Mouse (Mus musculus): ENCODE measurements around the gene Acrbp. TPM values are rescaled to one million over a fixed set of nuclear protein-coding genes. Genes with fewer than 3 reads are reported as not detected.

The Acrbp gene
- polyA plus RNA-seq, 1 experiment from 2014 or later: 12.9 TPM

DNA sequence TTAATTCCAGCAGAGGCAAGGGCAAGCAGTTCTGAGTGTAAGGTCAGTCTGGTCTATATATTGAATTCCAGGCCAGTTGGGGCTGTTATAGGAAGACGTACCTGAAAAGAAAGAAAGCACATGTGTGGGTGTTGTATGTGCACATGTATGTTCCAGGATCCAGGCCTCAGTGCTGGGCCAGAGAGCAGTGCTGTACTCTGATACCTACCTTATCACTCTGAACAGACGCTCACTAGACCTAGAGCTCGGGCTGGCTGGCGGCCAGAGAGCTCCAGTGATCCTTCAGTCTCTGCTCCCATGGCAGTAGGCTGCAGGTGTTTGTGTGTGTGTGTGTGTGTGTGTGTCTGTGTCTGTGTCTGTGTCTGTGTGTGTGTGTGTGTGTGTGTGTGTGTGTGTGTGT lies 54.7 kb downstream of the Acrbp start:
- Histone ChIP-seq H3K4me1 (replicated peaks; ENCODE audit: control insufficient read depth, insufficient read depth, low read length) (peaks cover 12% of the 10 kb centered on the region), H3K4me2 (ENCODE audit: low read depth, low read length) (no peak overlapping the region), H3K36me3 (ENCODE audit: control insufficient read depth, insufficient read depth, low read length) (peaks cover 81% of the 10 kb centered on the region), H3K9me3 (ENCODE audit: control insufficient read depth, low read length) (no peaks in the 10 kb centered on the region), H3K27me3 (ENCODE audit: control insufficient read depth, insufficient read depth, low read depth, low read length) (no peaks in the 10 kb centered on the region), H3K4me3 (ENCODE audit: low read length) (no peak overlapping the region), H3K9ac (ENCODE audit: low read length) (no peak overlapping the region), H3K27ac (ENCODE audit: low read length) (no peak overlapping the region)
- 81% methylated on average over 4 of the region's 4 CpGs for WGBS
- ATAC-seq (ENCODE audit: low read depth): no peak; the same call in 1 of the 2 replicates

DNA sequence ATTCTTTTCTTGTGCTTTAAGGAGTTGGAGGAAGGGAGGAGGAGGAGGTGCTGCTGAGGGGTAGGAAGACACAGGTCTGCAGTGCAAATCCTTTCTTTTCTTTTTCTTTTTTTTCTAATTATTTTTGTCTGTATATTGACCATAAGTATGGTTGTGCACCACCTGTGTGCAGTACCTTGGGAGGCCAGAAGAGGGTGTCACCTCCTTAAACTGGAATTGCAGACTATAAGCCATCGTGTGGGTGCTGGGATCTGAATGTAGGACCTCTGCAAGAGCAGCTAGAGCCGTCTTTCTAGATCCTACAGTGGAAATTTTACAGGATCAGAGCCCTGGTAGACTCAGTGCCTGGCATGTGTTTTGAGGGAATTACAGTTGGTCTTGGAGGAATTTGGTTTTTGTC lies 58.2 kb downstream of the Acrbp start:
- 97% methylated on average over 2 of the region's 2 CpGs for WGBS
- no peak overlapping the region for H3K27ac ChIP-seq (ENCODE audit: low read length)
- no peaks in the 10 kb centered on the region for H3K9me3 ChIP-seq (ENCODE audit: control insufficient read depth, low read length)
- H3K27me3 ChIP-seq (ENCODE audit: control insufficient read depth, insufficient read depth, low read depth, low read length): no peaks in the 10 kb centered on the region
- H3K4me3 ChIP-seq (ENCODE audit: low read length): no peak overlapping the region
- H3K4me2 ChIP-seq (ENCODE audit: low read depth, low read length): no peak overlapping the region
- peaks cover 91% of the 10 kb centered on the region for H3K36me3 ChIP-seq (ENCODE audit: control insufficient read depth, insufficient read depth, low read length)
- no peak for ATAC-seq (ENCODE audit: low read depth)
- H3K9ac ChIP-seq (ENCODE audit: low read length): no peak overlapping the region
- no peaks in the 10 kb centered on the region for H3K4me1 ChIP-seq (replicated peaks; ENCODE audit: control insufficient read depth, insufficient read depth, low read length)

DNA sequence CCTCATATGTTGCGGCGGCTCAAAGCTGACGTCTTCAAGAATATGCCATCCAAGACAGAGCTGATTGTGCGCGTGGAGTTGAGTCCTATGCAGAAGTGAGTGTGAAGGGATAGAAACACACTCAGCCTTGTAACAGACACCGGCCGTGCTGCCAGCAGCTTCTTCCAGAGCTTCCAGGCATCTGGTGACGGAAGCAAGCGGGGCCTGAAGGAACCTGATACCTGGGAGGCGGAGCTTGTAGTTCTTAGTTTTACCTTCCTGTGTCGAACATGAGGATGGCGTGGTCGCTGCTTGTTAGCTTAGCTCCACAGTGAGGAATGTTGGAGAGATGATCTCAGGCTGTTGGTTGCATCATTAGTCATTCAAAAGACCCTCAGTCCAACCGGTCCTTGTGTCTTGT lies 59.9 kb downstream of the Acrbp start:
- H3K9me3 ChIP-seq (ENCODE audit: control insufficient read depth, low read length): no peaks in the 10 kb centered on the region
- no peaks in the 10 kb centered on the region for H3K4me1 ChIP-seq (replicated peaks; ENCODE audit: control insufficient read depth, insufficient read depth, low read length)
- ATAC-seq (ENCODE audit: low read depth): no peak
- H3K9ac ChIP-seq (ENCODE audit: low read length): no peak overlapping the region
- peaks cover 97% of the 10 kb centered on the region for H3K36me3 ChIP-seq (ENCODE audit: control insufficient read depth, insufficient read depth, low read length)
- 79% methylated on average over 14 of the region's 14 CpGs for WGBS
- no peak overlapping the region for H3K27ac ChIP-seq (ENCODE audit: low read length)
- no peak overlapping the region for H3K4me3 ChIP-seq (ENCODE audit: low read length)
- H3K4me2 ChIP-seq (ENCODE audit: low read depth, low read length): no peak overlapping the region
- H3K27me3 ChIP-seq (ENCODE audit: control insufficient read depth, insufficient read depth, low read depth, low read length): no peaks in the 10 kb centered on the region

GRCm38 (mm10) chr6:125110927-125111326 lies 61.4 kb downstream of the Acrbp start:
- no peaks in the 10 kb centered on the region for H3K27me3 ChIP-seq (ENCODE audit: control insufficient read depth, insufficient read depth, low read depth, low read length)
- H3K9me3 ChIP-seq (ENCODE audit: control insufficient read depth, low read length): no peaks in the 10 kb centered on the region
- 89% methylated on average over 7 of the region's 7 CpGs for WGBS
- no peak overlapping the region for H3K4me3 ChIP-seq (ENCODE audit: low read length)
- H3K9ac ChIP-seq (ENCODE audit: low read length): no peak overlapping the region
- no peaks in the 10 kb centered on the region for H3K4me1 ChIP-seq (replicated peaks; ENCODE audit: control insufficient read depth, insufficient read depth, low read length)
- no peak overlapping the region for H3K4me2 ChIP-seq (ENCODE audit: low read depth, low read length)
- no peak overlapping the region for H3K27ac ChIP-seq (ENCODE audit: low read length)
- H3K36me3 ChIP-seq (ENCODE audit: control insufficient read depth, insufficient read depth, low read length): peaks cover 89% of the 10 kb centered on the region
- no peak for ATAC-seq (ENCODE audit: low read depth)

- H3K4me2 ChIP-seq (ENCODE audit: low read depth, low read length): no peak overlapping the region
- no peaks in the 10 kb centered on the region for H3K4me1 ChIP-seq (replicated peaks; ENCODE audit: control insufficient read depth, insufficient read depth, low read length)
- no peaks in the 10 kb centered on the region for H3K27me3 ChIP-seq (ENCODE audit: control insufficient read depth, insufficient read depth, low read depth, low read length)
- H3K27ac ChIP-seq (ENCODE audit: low read length): no peak overlapping the region
- H3K36me3 ChIP-seq (ENCODE audit: control insufficient read depth, insufficient read depth, low read length): peaks cover 86% of the 10 kb centered on the region
- no peak overlapping the region for H3K9ac ChIP-seq (ENCODE audit: low read length)
- WGBS: 90% methylated on average over 11 of the region's 11 CpGs
- H3K4me3 ChIP-seq (ENCODE audit: low read length): no peak overlapping the region
- H3K9me3 ChIP-seq (ENCODE audit: control insufficient read depth, low read length): no peaks in the 10 kb centered on the region
- ATAC-seq (ENCODE audit: low read depth): no peak
Observed at GRCm38 (mm10) chr6:125112553-125112952, 63.1 kb downstream of the Acrbp start.

Small RNAs within 50 kb of the gene (microRNA-seq; reads per million reads assigned to microRNA genes)
- gene Mir7045: not detected

Other genes with a start within 250 kb of the Acrbp start
- 13.6 and 14.2 TPM in 2 replicates for gene Spsb2, start 241.0 kb upstream of the Acrbp start, polyA plus RNA-seq (2015; fragmentation: Nextera tagmentation; extraction: Ambion mirVana)
- 680 and 700 TPM in 2 replicates for gene Tpi1, start 235.4 kb upstream of the Acrbp start, polyA plus RNA-seq (2015; fragmentation: Nextera tagmentation; extraction: Ambion mirVana)
- 138 and 139 TPM in 2 replicates for gene Usp5, start 220.2 kb upstream of the Acrbp start, polyA plus RNA-seq (2015; fragmentation: Nextera tagmentation; extraction: Ambion mirVana)
- gene Cdca3, start 220.1 kb upstream of the Acrbp start, polyA plus RNA-seq (2015; fragmentation: Nextera tagmentation; extraction: Ambion mirVana): 175 and 176 TPM in 2 replicates
- gene Gnb3, start 209.4 kb upstream of the Acrbp start, polyA plus RNA-seq (2015; fragmentation: Nextera tagmentation; extraction: Ambion mirVana): 0.29 and 0.34 TPM in 2 replicates
- gene P3h3, start 191.9 kb upstream of the Acrbp start, polyA plus RNA-seq (2015; fragmentation: Nextera tagmentation; extraction: Ambion mirVana): 8.3 and 15.3 TPM in 2 replicates
- 0.54 and 1.3 TPM in 2 replicates for gene Gpr162, start 185.7 kb upstream of the Acrbp start, polyA plus RNA-seq (2015; fragmentation: Nextera tagmentation; extraction: Ambion mirVana)
- gene Cd4, start 161.5 kb upstream of the Acrbp start, polyA plus RNA-seq (2015; fragmentation: Nextera tagmentation; extraction: Ambion mirVana): 0.13 and 0.44 TPM in 2 replicates
- 1.2 TPM in 2 replicates for gene Lag3, start 138.0 kb upstream of the Acrbp start, polyA plus RNA-seq (2015; fragmentation: Nextera tagmentation; extraction: Ambion mirVana)
- 341 and 346 TPM in 2 replicates for gene Ptms, start 129.6 kb upstream of the Acrbp start, polyA plus RNA-seq (2015; fragmentation: Nextera tagmentation; extraction: Ambion mirVana)
- 317 and 323 TPM in 2 replicates for gene Mlf2, start 118.3 kb upstream of the Acrbp start, polyA plus RNA-seq (2015; fragmentation: Nextera tagmentation; extraction: Ambion mirVana)
- gene Cops7a, start 84.2 kb upstream of the Acrbp start, polyA plus RNA-seq (2015; fragmentation: Nextera tagmentation; extraction: Ambion mirVana): 138 and 153 TPM in 2 replicates
- 0.68 and 0.88 TPM in 2 replicates for gene Pianp, start 53.0 kb upstream of the Acrbp start, polyA plus RNA-seq (2015; fragmentation: Nextera tagmentation; extraction: Ambion mirVana)
- gene Zfp384, start 40.5 kb upstream of the Acrbp start, polyA plus RNA-seq (2015; fragmentation: Nextera tagmentation; extraction: Ambion mirVana): 14.0 and 14.3 TPM in 2 replicates
- gene Ing4, start 9.9 kb upstream of the Acrbp start, polyA plus RNA-seq (2015; fragmentation: Nextera tagmentation; extraction: Ambion mirVana): 141 and 142 TPM in 2 replicates
- 0.45 and 0.49 TPM in 2 replicates for gene Lpar5, start 18.2 kb downstream of the Acrbp start, polyA plus RNA-seq (2015; fragmentation: Nextera tagmentation; extraction: Ambion mirVana)
- gene Chd4, start 46.3 kb downstream of the Acrbp start, polyA plus RNA-seq (2015; fragmentation: Nextera tagmentation; extraction: Ambion mirVana): 58.2 and 59.4 TPM in 2 replicates
- gene Nop2, start 82.2 kb downstream of the Acrbp start, polyA plus RNA-seq (2015; fragmentation: Nextera tagmentation; extraction: Ambion mirVana): 44.5 and 52.5 TPM in 2 replicates
- 5.5 and 7.2 TPM in 2 replicates for gene Iffo1, start 95.6 kb downstream of the Acrbp start, polyA plus RNA-seq (2015; fragmentation: Nextera tagmentation; extraction: Ambion mirVana)
- gene Gapdh, start 116.8 kb downstream of the Acrbp start, polyA plus RNA-seq (2015; fragmentation: Nextera tagmentation; extraction: Ambion mirVana): 1,562 and 1,631 TPM in 2 replicates
- gene Ncapd2, start 142.0 kb downstream of the Acrbp start, polyA plus RNA-seq (2015; fragmentation: Nextera tagmentation; extraction: Ambion mirVana): 123 and 135 TPM in 2 replicates
- 216 and 226 TPM in 2 replicates for gene Mrpl51, start 142.1 kb downstream of the Acrbp start, polyA plus RNA-seq (2015; fragmentation: Nextera tagmentation; extraction: Ambion mirVana)
- gene Vamp1, start 165.9 kb downstream of the Acrbp start, polyA plus RNA-seq (2015; fragmentation: Nextera tagmentation; extraction: Ambion mirVana): 5.2 and 6.0 TPM in 2 replicates
- gene Tapbpl, start 182.2 kb downstream of the Acrbp start, polyA plus RNA-seq (2015; fragmentation: Nextera tagmentation; extraction: Ambion mirVana): 9.0 and 10.0 TPM in 2 replicates
- gene Cd27, start 187.3 kb downstream of the Acrbp start, polyA plus RNA-seq (2015; fragmentation: Nextera tagmentation; extraction: Ambion mirVana): 3.1 and 5.7 TPM in 2 replicates
- 0.16 TPM in 1 of 2 replicates, not detected in the other for gene Tuba3a, start 236.4 kb downstream of the Acrbp start, polyA plus RNA-seq (2015; fragmentation: Nextera tagmentation; extraction: Ambion mirVana)

Measured in lung, embryonic 16.5 days (tissue).